Mouse (Mus musculus) adrenal gland, adult (tissue): ENCODE results near the gene Kank4.
A peak's percentile ranks its signal among the peaks of the same experiment; 100 is the strongest.
"Not testable (repeated sequence)": the region's sequence is repeated elsewhere in the genome, so short reads cannot be mapped to it uniquely, and the experiment has no call there.

Experiments
- DNase-seq, 2 experiments: peaks; one replicate each; pipeline ENCODE4 v3.0.0; 2022 to 2023; ENCODE audit warnings: low spot score in 1 of 2; ENCODE audit not compliant: inconsistent age in 2 of 2

Gene Kank4

GRCm38 (mm10) chr4:98834782-98835181 is 17.4 kb upstream of the Kank4 start:
- no peak for DNase-seq

- no peak for DNase-seq
Measured at GRCm38 (mm10) chr4:98831726-98832125, 14.4 kb upstream of the Kank4 start.

- DNase-seq: no peak
Measured at GRCm38 (mm10) chr4:98826701-98827100, 9.4 kb upstream of the Kank4 start.

- DNase-seq: not testable (repeated sequence)
Measured at GRCm38 (mm10) chr4:98823740-98824139, 6.4 kb upstream of the Kank4 start, which contains the start of gene I0C0044D17Rik. I0C0044D17Rik (minus strand) TSS chr4:98823840.

- DNase-seq: no peak
Measured at GRCm38 (mm10) chr4:98823047-98823446, 5.7 kb upstream of the Kank4 start.

GRCm38 (mm10) chr4:98822478-98822877 is 5.1 kb upstream of the Kank4 start:
- no peak for DNase-seq

- peak; percentile 65 to 89 for DNase-seq
Measured at GRCm38 (mm10) chr4:98819216-98819755, 1.9 kb upstream of the Kank4 start.

- DNase-seq: peak; percentile 14 to 47
Measured at GRCm38 (mm10) chr4:98816807-98817183, 542 bp downstream of the Kank4 start.

- no peak for DNase-seq
Measured at GRCm38 (mm10) chr4:98806306-98806705, 11.0 kb downstream of the Kank4 start.

- DNase-seq: no peak
Measured at GRCm38 (mm10) chr4:98805291-98806048, 11.9 kb downstream of the Kank4 start.

GRCm38 (mm10) chr4:98804476-98805134 is 12.7 kb downstream of the Kank4 start:
- no peak for DNase-seq

GRCm38 (mm10) chr4:98801775-98802174 is 15.6 kb downstream of the Kank4 start:
- no peak for DNase-seq

GRCm38 (mm10) chr4:98800824-98801223 is 16.5 kb downstream of the Kank4 start:
- peak in 1 of 2 experiments; percentile 36 for DNase-seq

- DNase-seq: peak in 1 of 2 experiments; percentile 28
Measured at GRCm38 (mm10) chr4:98796591-98797341, 20.6 kb downstream of the Kank4 start.

GRCm38 (mm10) chr4:98795241-98795640 is 22.1 kb downstream of the Kank4 start:
- no peak for DNase-seq

- DNase-seq: no peak
Measured at GRCm38 (mm10) chr4:98793486-98793885, 23.9 kb downstream of the Kank4 start.

GRCm38 (mm10) chr4:98790721-98791120 is 26.6 kb downstream of the Kank4 start:
- no peak for DNase-seq

- DNase-seq: peak in 1 of 2 experiments; percentile 25
Measured at GRCm38 (mm10) chr4:98789861-98790311, 27.5 kb downstream of the Kank4 start.

GRCm38 (mm10) chr4:98789133-98789765 is 28.1 kb downstream of the Kank4 start:
- DNase-seq: no peak

- DNase-seq: no peak
Measured at GRCm38 (mm10) chr4:98786281-98786680, 31.1 kb downstream of the Kank4 start.

GRCm38 (mm10) chr4:98785851-98786250 is 31.5 kb downstream of the Kank4 start:
- no peak for DNase-seq
